Mouse (Mus musculus) 3T3-L1 (cell line): ENCODE measurements around the gene Abcf1.
"Not testable (repeated sequence)": the region's sequence is repeated elsewhere in the genome, so short reads cannot be mapped to it uniquely, and the experiment has no call there.

ENCODE experiments used
- DNase-seq: peaks from one replicate; pipeline ENCODE4 v3.0.0-alpha.2; 2015; ENCODE audit warnings: low read depth, low spot score

The Abcf1 gene

GRCm38 (mm10) chr17:35979401-35980362, 10.1 kb upstream of the Abcf1 start, which contains the start of the genes Gnl1 and Prr3:
TSS of gene Gnl1 (plus strand) at chr17:35979851.
TSS of gene Prr3 (minus strand) at chr17:35980236.
- peak; percentile 96 for DNase-seq

- no peak for DNase-seq
Observed at GRCm38 (mm10) chr17:35978811-35979400, 9.3 kb upstream of the Abcf1 start.

- peak; percentile 33 for DNase-seq
Observed at GRCm38 (mm10) chr17:35972131-35972530, 2.6 kb upstream of the Abcf1 start.

GRCm38 (mm10) chr17:35967621-35968020, 1.9 kb downstream of the Abcf1 start:
- DNase-seq: no peak

- DNase-seq: peak; percentile 61
Observed at GRCm38 (mm10) chr17:35963279-35963678, 6.3 kb downstream of the Abcf1 start.

- no peak for DNase-seq
Observed at GRCm38 (mm10) chr17:35958533-35959223, 10.9 kb downstream of the Abcf1 start.

- no peak for DNase-seq
Observed at GRCm38 (mm10) chr17:35954665-35955064, 14.9 kb downstream of the Abcf1 start.

- not testable (repeated sequence) for DNase-seq
Observed at GRCm38 (mm10) chr17:35952559-35952958, 17.0 kb downstream of the Abcf1 start.

- DNase-seq: not testable (repeated sequence)
Observed at GRCm38 (mm10) chr17:35950946-35951345, 18.6 kb downstream of the Abcf1 start.

GRCm38 (mm10) chr17:35939941-35940340, 29.6 kb downstream of the Abcf1 start:
- DNase-seq: peak; percentile 65

- no peak for DNase-seq
Observed at GRCm38 (mm10) chr17:35939108-35939507, 30.5 kb downstream of the Abcf1 start.

GRCm38 (mm10) chr17:35937700-35938348, 31.7 kb downstream of the Abcf1 start:
- DNase-seq: peak; percentile 81

GRCm38 (mm10) chr17:35935763-35936162, 33.8 kb downstream of the Abcf1 start:
- DNase-seq: not testable (repeated sequence)

GRCm38 (mm10) chr17:35932608-35933007, 37.0 kb downstream of the Abcf1 start:
- DNase-seq: no peak

- DNase-seq: no peak
Observed at GRCm38 (mm10) chr17:35930627-35931026, 38.9 kb downstream of the Abcf1 start.

GRCm38 (mm10) chr17:35929534-35929933, 40.0 kb downstream of the Abcf1 start:
- no peak for DNase-seq

- no peak for DNase-seq
Observed at GRCm38 (mm10) chr17:35927471-35927870, 42.1 kb downstream of the Abcf1 start.

GRCm38 (mm10) chr17:35923281-35923680, 46.3 kb downstream of the Abcf1 start:
- DNase-seq: no peak

- peak; percentile 40 for DNase-seq
Observed at GRCm38 (mm10) chr17:35922566-35922965, 47.0 kb downstream of the Abcf1 start.

GRCm38 (mm10) chr17:35921710-35922109, 47.9 kb downstream of the Abcf1 start:
- DNase-seq: no peak

GRCm38 (mm10) chr17:35920862-35921562, 48.5 kb downstream of the Abcf1 start:
- peak; percentile 79 for DNase-seq
